In genomic region chr4:85262146-85262545, GRCm38 (mm10) we compare ENCODE assay signal across 17 mouse cellular contexts. TPM values are rescaled to one million over a fixed set of nuclear protein-coding genes. Genes with fewer than 3 reads are reported as not detected.
DNase-seq lines count a peak whose midpoint lies in the region; ATAC-seq and TF ChIP-seq lines count a peak whose summit lies in the region.
"Had no signal": no experiment of that assay in that cellular context is flagged by ENCODE, and none has a peak within 500 bp of the region (broad histone marks: within the 10 kb centered on the region; RNA-seq: fewer than 3 reads in every experiment).

No protein-coding gene starts in this region.

- H3ac ChIP-seq in myocyte (ENCODE audit: control insufficient read depth, insufficient read length): no peak overlapping the region

- WGBS in hindbrain, embryonic 14.5 days: 64% methylated on average over 6 of the region's 6 CpGs
- WGBS in hindbrain, embryonic 12.5 days: 77% methylated on average over 6 of the region's 6 CpGs
- WGBS in midbrain, postnatal 0 days: 64% methylated on average over 6 of the region's 6 CpGs
- WGBS in midbrain, embryonic 10.5 days: 76% methylated on average over 6 of the region's 6 CpGs
- WGBS in lung, postnatal 0 days: 55% methylated on average over 6 of the region's 6 CpGs

- H3K9ac ChIP-seq in hindbrain, embryonic 14.5 days: no peak overlapping the region
- no peak overlapping the region for H3K9ac ChIP-seq in hindbrain, embryonic 12.5 days
- no peak overlapping the region for H3K9ac ChIP-seq in midbrain, postnatal 0 days (replicated peaks; ENCODE audit: low read length, poor library complexity, severe bottlenecking)
- H3K9ac ChIP-seq in lung, postnatal 0 days (replicated peaks; ENCODE audit: low read depth): no peak overlapping the region
- H3K9ac ChIP-seq: intestine, embryonic 15.5 days had no signal

- H3K9me3 ChIP-seq in hindbrain, embryonic 14.5 days (ENCODE audit: control insufficient read depth, low read length): no peaks in the 10 kb centered on the region
- no peaks in the 10 kb centered on the region for H3K9me3 ChIP-seq in hindbrain, embryonic 12.5 days (replicated peaks)
- H3K9me3 ChIP-seq in midbrain, postnatal 0 days (ENCODE audit: low read length): no peaks in the 10 kb centered on the region
- no peaks in the 10 kb centered on the region for H3K9me3 ChIP-seq in midbrain, embryonic 10.5 days (replicated peaks)
- H3K9me3 ChIP-seq in lung, postnatal 0 days (ENCODE audit: low read length): no peaks in the 10 kb centered on the region
- H3K9me3 ChIP-seq: intestine, embryonic 15.5 days had no signal

- no peak for TF ChIP-seq EP300 in lung, postnatal 0 days (IDR thresholded peaks at IDR 0.05)

- no peak overlapping the region for H3K4me3 ChIP-seq in hindbrain, embryonic 14.5 days (replicated peaks; ENCODE audit: low read length)
- no peak overlapping the region for H3K4me3 ChIP-seq in hindbrain, embryonic 12.5 days
- no peak overlapping the region for H3K4me3 ChIP-seq in midbrain, postnatal 0 days (ENCODE audit: low read depth, low read length)
- H3K4me3 ChIP-seq in midbrain, embryonic 10.5 days: no peak overlapping the region
- no peak overlapping the region for H3K4me3 ChIP-seq in myocyte
- H3K4me3 ChIP-seq in lung, postnatal 0 days (ENCODE audit: low read depth, low read length): no peak overlapping the region
- H3K4me3 ChIP-seq: intestine, embryonic 15.5 days had no signal

- H3K27me3 ChIP-seq in hindbrain, embryonic 14.5 days (ENCODE audit: control insufficient read depth, insufficient read depth, low read length): no peaks in the 10 kb centered on the region
- no peaks in the 10 kb centered on the region for H3K27me3 ChIP-seq in hindbrain, embryonic 12.5 days
- no peaks in the 10 kb centered on the region for H3K27me3 ChIP-seq in midbrain, postnatal 0 days (ENCODE audit: insufficient read depth, low read length)
- no peaks in the 10 kb centered on the region for H3K27me3 ChIP-seq in midbrain, embryonic 10.5 days (ENCODE audit: low read depth, poor library complexity, severe bottlenecking)
- H3K27me3 ChIP-seq in myocyte (ENCODE audit: control insufficient read depth, insufficient read depth, insufficient read length): no peaks in the 10 kb centered on the region
- no peaks in the 10 kb centered on the region for H3K27me3 ChIP-seq in lung, postnatal 0 days (replicated peaks; ENCODE audit: insufficient read depth, low read length)
- H3K27me3 ChIP-seq: intestine, embryonic 15.5 days had no signal

- TF ChIP-seq POLR2A in myocyte (IDR thresholded peaks at IDR 0.05; ENCODE audit: insufficient read length, low read depth): no peak

- no peaks in the 10 kb centered on the region for H3K36me3 ChIP-seq in hindbrain, embryonic 14.5 days (replicated peaks; ENCODE audit: control insufficient read depth, insufficient read depth)
- H3K36me3 ChIP-seq in hindbrain, embryonic 12.5 days: no peaks in the 10 kb centered on the region
- H3K36me3 ChIP-seq in midbrain, postnatal 0 days (ENCODE audit: insufficient read depth, low read length): no peaks in the 10 kb centered on the region
- no peaks in the 10 kb centered on the region for H3K36me3 ChIP-seq in midbrain, embryonic 10.5 days
- no peaks in the 10 kb centered on the region for H3K36me3 ChIP-seq in myocyte (ENCODE audit: control insufficient read depth, insufficient read depth)
- no peaks in the 10 kb centered on the region for H3K36me3 ChIP-seq in lung, postnatal 0 days (ENCODE audit: insufficient read depth, low read length)
- H3K36me3 ChIP-seq: intestine, embryonic 15.5 days had no signal

- H3K79me2 ChIP-seq in myocyte (ENCODE audit: control insufficient read depth, insufficient read depth): no peaks in the 10 kb centered on the region

- no peak for TF ChIP-seq CTCF in midbrain, postnatal 0 days (IDR thresholded peaks at IDR 0.05)
- no peak for TF ChIP-seq CTCF in lung, postnatal 0 days (IDR thresholded peaks at IDR 0.05)

- ATAC-seq in hindbrain, embryonic 14.5 days (ENCODE audit: low FRiP score): no peak
- ATAC-seq in hindbrain, embryonic 12.5 days (ENCODE audit: low FRiP score): no peak
- no peak for ATAC-seq in midbrain, postnatal 0 days (ENCODE audit: low FRiP score)
- no peak for ATAC-seq in lung, postnatal 0 days
- ATAC-seq: intestine, embryonic 15.5 days had no signal

- H3K4me2 ChIP-seq in hindbrain, embryonic 14.5 days (replicated peaks): no peak overlapping the region
- H3K4me2 ChIP-seq in hindbrain, embryonic 12.5 days (replicated peaks): no peak overlapping the region
- no peak overlapping the region for H3K4me2 ChIP-seq in midbrain, postnatal 0 days (ENCODE audit: low read depth, low read length, poor library complexity, severe bottlenecking)
- no peak overlapping the region for H3K4me2 ChIP-seq in myocyte (ENCODE audit: low read depth)
- H3K4me2 ChIP-seq in lung, postnatal 0 days (replicated peaks; ENCODE audit: low read depth, low read length): no peak overlapping the region
- H3K4me2 ChIP-seq: intestine, embryonic 15.5 days had no signal

- no peaks in the 10 kb centered on the region for H3K4me1 ChIP-seq in hindbrain, embryonic 14.5 days (replicated peaks; ENCODE audit: control insufficient read depth, insufficient read depth, low read length)
- H3K4me1 ChIP-seq in hindbrain, embryonic 12.5 days: peaks cover 4% of the 10 kb centered on the region; the same call in 1 of the 2 replicates
- H3K4me1 ChIP-seq in midbrain, postnatal 0 days (ENCODE audit: insufficient read depth, low read length): no peaks in the 10 kb centered on the region
- no peaks in the 10 kb centered on the region for H3K4me1 ChIP-seq in midbrain, embryonic 10.5 days
- H3K4me1 ChIP-seq in lung, postnatal 0 days (ENCODE audit: insufficient read depth, low read depth, low read length): no peaks in the 10 kb centered on the region
- H3K4me1 ChIP-seq: intestine, embryonic 15.5 days had no signal

- DNase-seq in hindbrain, embryonic 14.5 days (ENCODE audit: low spot score): no peak
- DNase-seq in midbrain, postnatal 0 days (ENCODE audit: low spot score): peak; percentile 17
- no peak for DNase-seq in midbrain, embryonic 10.5 days (ENCODE audit: low spot score)
- peak; percentile 73 for DNase-seq in cerebellum, adult 8-10 months
- no peak for DNase-seq in testis, postnatal 14 days (ENCODE audit: low spot score)
- DNase-seq in lung, postnatal 0 days (ENCODE audit: low spot score): no peak
- DNase-seq: B cell, adult 2 months; gastrocnemius, postnatal 14 days; heart, postnatal 14 days; lung, adult 2 months; thymus, adult 2 months had no signal

- H3K27ac ChIP-seq in hindbrain, embryonic 14.5 days: 0 out of 2 replicates have a peak overlapping the region, but pooled peaks have one; percentile 59
- H3K27ac ChIP-seq in hindbrain, embryonic 12.5 days: no peak overlapping the region
- H3K27ac ChIP-seq in midbrain, postnatal 0 days (ENCODE audit: low read depth, low read length): peak overlapping the region; percentile 57
- H3K27ac ChIP-seq in midbrain, embryonic 10.5 days (replicated peaks): no peak overlapping the region
- H3K27ac ChIP-seq in lung, postnatal 0 days (ENCODE audit: low read length): no peak overlapping the region
- H3K27ac ChIP-seq: intestine, embryonic 15.5 days; kidney, postnatal 0 days had no signal

TF ChIP-seq in myocyte, 11 proteins besides CTCF, POLR2A, EP300 and RAD21:
- TF ChIP-seq USF1 (IDR thresholded peaks at IDR 0.05; ENCODE audit: low read depth) (peak; percentile 17), TCF3 (IDR thresholded peaks at IDR 0.05; ENCODE audit: insufficient read length, low read depth) (no peak)
TF ChIP-seq in myocyte: peak in this region for 1.

RNA-seq across cellular contexts. Expression of gene Sh3gl2, which starts 57.2 kb away (rescaled TPM):
- 97.4 and 119 TPM in 2 replicates for polyA plus RNA-seq in hindbrain, embryonic 14.5 days (2014; fragmentation: Nextera tagmentation; extraction: Ambion mirVana)
- polyA plus RNA-seq in hindbrain, embryonic 12.5 days (2016; fragmentation: Nextera tagmentation; extraction: Ambion mirVana): 22.4 and 24.0 TPM in 2 replicates
- total RNA-seq in midbrain, postnatal 0 days (2014; rRNA removed): 47.4 and 50.6 TPM in 2 replicates
- polyA plus RNA-seq in midbrain, postnatal 0 days (2015; fragmentation: Nextera tagmentation; extraction: Ambion mirVana): 123 and 132 TPM in 2 replicates
- 3.0 and 5.6 TPM in 2 replicates for polyA plus RNA-seq in midbrain, embryonic 10.5 days (2016; fragmentation: Nextera tagmentation; extraction: Ambion mirVana)
- polyA plus RNA-seq in myocyte (2012; fragmentation: generic; extraction: Trizol): not detected
- polyA plus RNA-seq in lung, postnatal 0 days (2015; fragmentation: Nextera tagmentation; extraction: Ambion mirVana): 0.70 and 1.2 TPM in 2 replicates
- total RNA-seq: megakaryocyte, adult 5-6 weeks had no signal
- polyA plus RNA-seq: liver, adult 2 months had no signal

Comparison
In these comparisons a context has a peak if more than half of its experiments do, and no peak if none do; other contexts are left out.
1. DNase-seq: peak in midbrain, postnatal 0 days (single experiment) and cerebellum, adult 8-10 months (single experiment); none in hindbrain, embryonic 14.5 days (single experiment), midbrain, embryonic 10.5 days (single experiment), testis, postnatal 14 days (single experiment) and lung, postnatal 0 days (single experiment).
2. H3K27ac ChIP-seq: peak in hindbrain, embryonic 14.5 days (single experiment) and midbrain, postnatal 0 days (single experiment); none in hindbrain, embryonic 12.5 days (single experiment), midbrain, embryonic 10.5 days (single experiment) and lung, postnatal 0 days (single experiment).